Mouse (Mus musculus) yolk sac, embryonic 10.5 days (tissue): ENCODE data around the gene Snx17.

Experiments
- DNase-seq: peaks from one replicate; pipeline ENCODE4 v3.0.0-alpha.2; 2017; ENCODE audit warnings: low spot score

Snx17 gene

GRCm38 (mm10) chr5:31192939-31193630, at the start of gene Snx17, which contains the start of gene Eif2b4:
Gene Snx17 (plus strand): TSS chr5:31193227.
Gene Eif2b4 (minus strand): TSS chr5:31193430.
- peak; percentile 99 for DNase-seq

- no peak for DNase-seq
Observed at GRCm38 (mm10) chr5:31149781-31150180, 43.2 kb upstream of the Snx17 start.

GRCm38 (mm10) chr5:31151746-31152145, 41.3 kb upstream of the Snx17 start:
- no peak for DNase-seq

GRCm38 (mm10) chr5:31153516-31154151, 39.4 kb upstream of the Snx17 start:
- DNase-seq: no peak

- DNase-seq: peak; percentile 88
Observed at GRCm38 (mm10) chr5:31154152-31154553, 38.9 kb upstream of the Snx17 start, which contains the start of gene Mpv17. Gene Mpv17 (minus strand): TSS chr5:31154251.

GRCm38 (mm10) chr5:31162462-31162861, 30.6 kb upstream of the Snx17 start:
- no peak for DNase-seq

- no peak for DNase-seq
Observed at GRCm38 (mm10) chr5:31164878-31165277, 28.1 kb upstream of the Snx17 start.

- no peak for DNase-seq
Observed at GRCm38 (mm10) chr5:31168630-31169029, 24.4 kb upstream of the Snx17 start.

GRCm38 (mm10) chr5:31179301-31179765, 13.7 kb upstream of the Snx17 start:
- no peak for DNase-seq

- peak; percentile 93 for DNase-seq
Observed at GRCm38 (mm10) chr5:31179766-31180630, 13.0 kb upstream of the Snx17 start, which contains the start of the genes Gm29609 and Gtf3c2. Gene Gm29609 (minus strand): TSS chr5:31179911. Gene Gtf3c2 (minus strand): TSS chr5:31180144.

GRCm38 (mm10) chr5:31181183-31181770, 11.8 kb upstream of the Snx17 start:
- no peak for DNase-seq

- DNase-seq: no peak
Observed at GRCm38 (mm10) chr5:31183678-31184077, 9.3 kb upstream of the Snx17 start.

GRCm38 (mm10) chr5:31188223-31188840, 4.7 kb upstream of the Snx17 start:
- DNase-seq: no peak

- no peak for DNase-seq
Observed at GRCm38 (mm10) chr5:31190201-31190600, 2.8 kb upstream of the Snx17 start.

GRCm38 (mm10) chr5:31192045-31192938, 735 bp upstream of the Snx17 start:
- DNase-seq: no peak

- DNase-seq: no peak
Observed at GRCm38 (mm10) chr5:31193631-31194281, 729 bp downstream of the Snx17 start.

- no peak for DNase-seq
Observed at GRCm38 (mm10) chr5:31194486-31195485, 1.8 kb downstream of the Snx17 start.

GRCm38 (mm10) chr5:31195671-31196070, 2.6 kb downstream of the Snx17 start:
- no peak for DNase-seq

- no peak for DNase-seq
Observed at GRCm38 (mm10) chr5:31196207-31196606, 3.2 kb downstream of the Snx17 start.
